Mouse (Mus musculus) heart, embryonic 10.5 days (tissue): ENCODE data around the gene Ifit3b. TPM values are rescaled to one million over a fixed set of nuclear protein-coding genes. Genes with fewer than 3 reads are reported as not detected.
"Not testable (repeated sequence)": the region's sequence is repeated elsewhere in the genome, so short reads cannot be mapped to it uniquely, and the experiment has no call there.

Experiments
- DNase-seq: peaks from one replicate; pipeline ENCODE4 v3.0.0-alpha.2; 2017; ENCODE audit warnings: low spot score
- H3K27ac ChIP-seq: fragments of 300-500 bp; sonication (generic); 2 replicates; pipeline ENCODE4 v1.5.1; 2016; ENCODE audit warnings: mild to moderate bottlenecking
- H3K27me3 ChIP-seq: fragments of 300-500 bp; sonication (generic); 2 replicates; pipeline ENCODE4 v1.6.1; 2016; ENCODE audit warnings: mild to moderate bottlenecking; ENCODE audit not compliant: poor library complexity, insufficient read depth, severe bottlenecking
- H3K36me3 ChIP-seq: fragments of 300-500 bp; sonication (generic); 2 replicates; pipeline ENCODE4 v1.6.1; 2016; ENCODE audit warnings: mild to moderate bottlenecking, moderate library complexity
- H3K4me1 ChIP-seq: fragments of 300-500 bp; sonication (generic); 2 replicates; pipeline ENCODE4 v1.6.1; 2016; ENCODE audit warnings: mild to moderate bottlenecking
- H3K4me3 ChIP-seq: fragments of 300-500 bp; sonication (generic); 2 replicates; pipeline ENCODE4 v1.5.1; 2016; ENCODE audit warnings: mild to moderate bottlenecking, moderate library complexity
- H3K9me3 ChIP-seq: fragments of 300-500 bp; sonication (generic); 2 replicates; pipeline ENCODE4 v1.6.1; 2016; ENCODE audit warnings: mild to moderate bottlenecking, moderate library complexity
- WGBS: fragments of 180-500 bp; shearing (Covaris S2); methylation state at CpG from one replicate; pipeline ENCODE4 v1.1.7; 2016; 5-methylcytosine and 5-hydroxymethylcytosine counted together
- polyA plus RNA-seq: library from polyadenylated mRNA; unstranded; fragments of >200 nt; fragmentation: Nextera tagmentation; extraction: Ambion mirVana; gene quantifications from 2 replicates; pipeline ENCODE4 v1.2.1, GENCODE M21; 2016

Gene Ifit3b
- polyA plus RNA-seq, 1 experiment from 2014 or later, result not detected

DNA sequence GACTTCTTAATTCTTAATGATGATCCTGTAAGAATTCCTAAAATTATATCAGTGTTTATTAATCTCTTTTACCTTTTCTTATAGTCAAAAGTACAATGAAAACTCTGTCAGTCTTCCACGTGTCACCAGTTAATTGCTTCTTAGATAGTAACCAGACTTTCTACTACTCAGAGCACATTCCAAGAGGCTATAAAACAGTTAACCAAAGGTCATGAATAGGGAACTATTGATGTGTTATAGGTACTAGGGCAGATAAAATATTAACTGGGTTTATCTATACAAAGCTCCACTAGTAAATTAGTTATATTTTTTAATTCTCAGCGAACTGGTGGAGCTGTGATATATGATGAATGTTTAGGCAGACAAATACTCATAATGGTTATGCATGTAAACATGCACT is 19.7 kb downstream of the Ifit3b start:
- Histone ChIP-seq H3K27ac (no peak overlapping the region), H3K36me3 (no peaks in the 10 kb centered on the region), H3K4me1 (no peaks in the 10 kb centered on the region), H3K4me3 (no peak overlapping the region), H3K9me3 (no peaks in the 10 kb centered on the region), H3K27me3 (no peaks in the 10 kb centered on the region)
- 66% methylated on average over 2 of the region's 2 CpGs for WGBS
- no peak for DNase-seq

DNA sequence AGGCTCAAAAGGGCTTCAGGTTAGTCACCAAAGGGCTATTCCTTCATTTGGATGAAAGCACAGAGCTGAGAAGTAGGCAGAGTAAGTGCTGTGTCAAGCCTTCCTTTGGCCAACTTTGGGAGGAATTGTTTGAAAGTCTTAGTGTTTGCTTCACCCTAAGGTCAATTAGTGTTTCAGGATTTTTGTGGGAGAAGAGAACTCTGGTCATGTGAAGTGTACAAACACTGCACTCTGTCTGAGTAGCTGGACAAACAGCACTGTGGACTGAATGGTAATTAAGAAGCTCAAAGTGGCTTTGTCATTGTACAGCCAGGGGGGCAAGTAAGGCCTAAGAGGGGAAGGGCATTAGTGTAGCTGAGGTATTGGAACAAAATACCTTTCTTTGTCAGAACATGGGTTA is 23.7 kb downstream of the Ifit3b start:
- Histone ChIP-seq H3K27me3 (no peaks in the 10 kb centered on the region), H3K27ac (no peak overlapping the region), H3K9me3 (no peaks in the 10 kb centered on the region), H3K4me3 (no peak overlapping the region), H3K36me3 (no peaks in the 10 kb centered on the region), H3K4me1 (no peaks in the 10 kb centered on the region)
- no peak for DNase-seq

DNA sequence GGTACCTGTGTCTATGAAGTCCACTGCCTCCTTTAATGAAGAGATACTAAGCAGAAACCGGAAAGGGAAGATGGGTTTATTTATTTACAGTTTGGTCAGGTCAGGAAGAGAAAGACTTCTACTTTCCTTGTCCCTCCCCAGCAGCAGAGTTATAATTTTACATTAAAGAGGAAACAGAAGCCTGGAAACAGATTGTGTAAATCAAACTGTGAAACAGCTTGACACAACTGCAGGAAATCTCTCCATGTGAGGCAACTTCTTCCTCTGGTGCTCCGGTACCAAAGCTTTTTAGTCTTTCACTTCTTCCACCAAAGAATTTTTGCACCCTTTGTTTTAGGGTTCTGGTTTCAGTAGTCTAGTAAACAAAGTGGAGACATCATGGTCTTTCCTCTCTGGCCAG is 25.7 kb downstream of the Ifit3b start:
- Histone ChIP-seq H3K27me3 (no peaks in the 10 kb centered on the region; the same call in 1 of the 2 replicates), H3K9me3 (no peaks in the 10 kb centered on the region), H3K27ac (no peak overlapping the region), H3K4me1 (no peaks in the 10 kb centered on the region), H3K36me3 (no peaks in the 10 kb centered on the region), H3K4me3 (no peak overlapping the region)
- no peak for DNase-seq
- 76% methylated on average over 2 of the region's 2 CpGs for WGBS

- DNase-seq, result no peak
- Histone ChIP-seq H3K27ac (no peak overlapping the region), H3K27me3 (peaks cover 4% of the 10 kb centered on the region; the same call in 1 of the 2 replicates), H3K9me3 (no peaks in the 10 kb centered on the region), H3K4me3 (no peak overlapping the region), H3K36me3 (no peaks in the 10 kb centered on the region), H3K4me1 (peaks cover 5% of the 10 kb centered on the region)
- WGBS, result 5% methylated on average over 3 of the region's 3 CpGs
Measured at GRCm38 (mm10) chr19:34636933-34637557, 29.3 kb downstream of the Ifit3b start.

GRCm38 (mm10) chr19:34640623-34641022 is 32.9 kb downstream of the Ifit3b start, which contains the start of the genes Ifit1bl2 and Ifit1:
Ifit1bl2 (minus strand) TSS chr19:34640743.
Ifit1 (plus strand) TSS chr19:34640871.
- H3K9me3 ChIP-seq, result no peaks in the 10 kb centered on the region
- 39% methylated on average over 4 of the region's 4 CpGs for WGBS
- no peak within 1 kb of the TSS for H3K4me3 ChIP-seq
- peaks cover 5% of the 10 kb centered on the region for H3K4me1 ChIP-seq
- H3K27me3 ChIP-seq, result peaks cover 4% of the 10 kb centered on the region; the same call in 1 of the 2 replicates
- no peak for DNase-seq
- H3K27ac ChIP-seq, result no peak within 1 kb of the TSS
- H3K36me3 ChIP-seq, result no peaks in the 10 kb centered on the region

DNA sequence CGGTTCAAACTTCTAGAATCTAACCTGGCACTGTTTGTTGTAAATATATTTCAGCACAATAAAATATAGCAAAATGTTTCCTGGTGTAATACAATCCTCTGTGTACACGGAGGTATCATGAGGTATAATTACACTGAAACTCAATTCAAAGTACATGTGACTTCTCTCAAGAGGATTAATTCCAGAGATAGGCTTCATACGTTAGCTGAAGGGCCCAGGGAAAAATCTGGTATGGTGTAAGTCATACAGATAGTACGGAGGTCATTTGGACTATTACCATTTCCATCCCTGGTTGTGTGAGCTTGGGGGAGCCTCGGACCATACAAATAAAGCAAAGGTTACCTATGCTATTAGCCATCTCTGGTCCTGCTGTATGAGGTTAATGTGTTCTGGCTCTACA is 34.8 kb downstream of the Ifit3b start:
- no peak overlapping the region for H3K4me3 ChIP-seq
- WGBS, result 71% methylated on average over 5 of the region's 5 CpGs
- no peak for DNase-seq
- no peak overlapping the region for H3K27ac ChIP-seq
- peaks cover 4% of the 10 kb centered on the region; the same call in 1 of the 2 replicates for H3K27me3 ChIP-seq
- H3K36me3 ChIP-seq, result no peaks in the 10 kb centered on the region
- no peaks in the 10 kb centered on the region for H3K9me3 ChIP-seq
- H3K4me1 ChIP-seq, result peaks cover 5% of the 10 kb centered on the region

- not testable (repeated sequence) for H3K9me3 ChIP-seq, DNase-seq, H3K27ac ChIP-seq, H3K27me3 ChIP-seq, H3K36me3 ChIP-seq, H3K4me1 ChIP-seq, H3K4me3 ChIP-seq
- WGBS, result 90% methylated on average over 8 of the region's 8 CpGs
Measured at GRCm38 (mm10) chr19:34647630-34648029, 39.9 kb downstream of the Ifit3b start.

DNA sequence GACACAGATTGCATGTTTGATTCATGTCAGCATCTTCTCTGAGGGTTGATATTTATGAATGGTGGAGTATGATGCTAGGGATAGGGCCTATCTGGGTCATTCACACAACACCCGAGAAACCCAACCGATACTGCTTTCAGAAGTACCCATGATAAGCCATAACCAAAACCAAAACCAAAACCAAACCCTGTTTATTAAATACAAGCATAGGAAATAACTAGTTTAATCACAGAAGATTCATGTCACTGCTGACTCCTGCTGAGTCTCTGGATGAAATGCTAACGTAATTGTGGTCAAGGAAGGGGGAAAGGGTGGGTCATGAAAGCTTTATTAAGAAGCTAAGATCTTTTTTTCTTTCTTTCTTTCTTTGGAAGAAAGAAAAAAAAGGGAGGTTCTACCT is 42.5 kb downstream of the Ifit3b start:
- Histone ChIP-seq H3K36me3 (no peaks in the 10 kb centered on the region), H3K4me1 (no peaks in the 10 kb centered on the region), H3K4me3 (no peak overlapping the region), H3K27ac (no peak overlapping the region), H3K27me3 (no peaks in the 10 kb centered on the region), H3K9me3 (no peaks in the 10 kb centered on the region)
- no peak for DNase-seq
- 89% methylated on average over 3 of the region's 3 CpGs for whole genome bisulfite sequencing

DNA sequence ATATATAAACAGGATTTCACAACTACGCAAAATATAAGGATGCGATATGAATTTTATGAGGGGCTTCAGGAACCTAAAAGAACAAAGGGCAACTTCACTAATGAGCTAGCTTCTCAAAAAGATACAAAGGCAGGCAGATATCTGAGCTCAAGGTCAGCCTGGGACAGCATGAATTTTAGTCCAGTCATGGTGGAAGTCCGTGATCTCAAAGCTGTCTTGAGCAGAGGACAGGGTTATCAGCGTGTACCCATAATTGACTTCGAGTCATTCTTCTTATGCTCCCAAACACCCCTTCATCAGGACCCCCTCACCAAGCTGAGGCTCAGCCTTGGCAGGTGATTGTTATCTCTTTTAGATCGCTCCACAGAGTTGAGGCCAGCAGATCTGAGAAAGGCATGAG is 43.2 kb downstream of the Ifit3b start:
- Histone ChIP-seq H3K4me1 (peaks cover 2% of the 10 kb centered on the region), H3K4me3 (no peak overlapping the region), H3K27me3 (no peaks in the 10 kb centered on the region), H3K36me3 (no peaks in the 10 kb centered on the region), H3K27ac (no peak overlapping the region), H3K9me3 (no peaks in the 10 kb centered on the region)
- no peak for DNase-seq
- WGBS, result 79% methylated on average over 6 of the region's 6 CpGs

- no peak overlapping the region for H3K27ac ChIP-seq
Measured at GRCm38 (mm10) chr19:34655227-34655805, 47.5 kb downstream of the Ifit3b start.

DNA sequence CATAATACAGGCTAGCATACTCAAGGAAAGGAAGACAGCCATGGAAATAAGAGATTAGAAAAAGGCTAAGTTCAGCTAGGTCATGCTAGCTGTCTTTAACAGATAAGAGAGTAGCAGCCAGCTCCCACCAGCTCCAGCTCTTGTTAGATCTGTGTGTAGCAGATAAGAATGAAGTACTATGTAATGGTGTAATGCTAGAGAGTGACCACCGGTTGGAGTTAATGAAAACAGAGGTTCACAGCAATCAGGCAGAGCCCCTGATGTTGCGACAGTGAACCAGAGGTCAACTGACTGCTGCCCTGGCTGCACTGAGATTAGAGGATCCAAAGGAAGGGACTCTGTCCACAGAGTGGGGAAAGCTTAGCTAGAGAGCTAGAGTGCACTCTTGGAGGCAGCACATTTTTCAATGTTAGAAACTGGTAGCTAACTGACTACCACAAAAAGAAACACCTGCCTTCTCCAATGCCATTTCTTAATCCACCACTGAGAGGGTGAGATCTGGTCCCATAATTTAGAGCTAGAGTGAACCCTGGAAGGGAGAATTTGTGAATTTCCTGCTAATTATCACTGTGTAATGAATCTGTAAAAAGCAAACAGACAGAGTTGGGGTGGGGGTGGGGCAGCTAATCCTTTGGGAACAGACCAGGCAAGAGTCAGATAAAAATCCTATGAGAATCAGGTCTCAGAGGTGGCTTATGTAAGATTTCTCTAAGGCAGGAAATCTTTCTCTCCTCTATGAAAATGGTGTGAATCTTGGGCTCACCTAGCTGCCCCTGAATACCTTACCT is 48.9 kb downstream of the Ifit3b start:
- Histone ChIP-seq H3K9me3 (no peaks in the 10 kb centered on the region), H3K4me3 (no peak overlapping the region), H3K27ac (no peak overlapping the region), H3K4me1 (peaks cover 17% of the 10 kb centered on the region), H3K36me3 (no peaks in the 10 kb centered on the region), H3K27me3 (no peaks in the 10 kb centered on the region)
- DNase-seq, result peak; percentile 84
- 3% methylated on average over 2 of the region's 2 CpGs for WGBS

More at GRCm38 (mm10) chr19:34655227-34655805, 47.5 kb downstream of the Ifit3b start:
- H3K4me3 ChIP-seq, result no peak overlapping the region
- 88% methylated on average over 10 of the region's 10 CpGs for WGBS
- no peaks in the 10 kb centered on the region for H3K27me3 ChIP-seq
- H3K36me3 ChIP-seq, result no peaks in the 10 kb centered on the region
- peaks cover 17% of the 10 kb centered on the region for H3K4me1 ChIP-seq
- no peaks in the 10 kb centered on the region for H3K9me3 ChIP-seq
- DNase-seq, result no peak

GRCm38 (mm10) chr19:34662067-34662507 is 54.3 kb downstream of the Ifit3b start:
- peak; percentile 90 for DNase-seq
- WGBS, result 12% methylated on average over 13 of the region's 13 CpGs
- Histone ChIP-seq H3K4me1 (peaks cover 13% of the 10 kb centered on the region), H3K9me3 (no peaks in the 10 kb centered on the region), H3K36me3 (no peaks in the 10 kb centered on the region), H3K27me3 (no peaks in the 10 kb centered on the region), H3K27ac (peak overlapping the region; percentile 59; the same call in 1 of the 2 replicates), H3K4me3 (peak overlapping the region; percentile 52)

DNA sequence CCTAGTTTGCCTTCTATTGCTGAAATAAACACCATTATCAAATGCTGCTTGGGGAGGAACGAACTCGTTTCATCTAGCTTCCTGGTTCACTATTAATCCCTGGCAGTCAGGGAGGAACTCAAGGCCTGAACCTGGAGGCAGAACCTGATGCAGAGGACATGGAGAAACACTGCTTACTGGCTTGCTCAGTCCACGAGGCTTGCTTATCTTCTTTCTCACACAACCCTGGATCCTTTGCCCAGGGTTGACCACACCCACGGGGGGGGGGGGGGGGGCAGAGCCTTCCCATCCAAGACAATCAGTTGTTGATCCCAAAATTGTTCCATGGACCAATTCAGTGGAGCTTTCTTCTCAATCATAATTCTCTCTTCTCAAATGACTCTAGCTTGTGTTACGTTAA is 55.0 kb downstream of the Ifit3b start:
- 49% methylated on average over 5 of the region's 5 CpGs for WGBS
- Histone ChIP-seq H3K27me3 (no peaks in the 10 kb centered on the region), H3K27ac (peak overlapping the region; percentile 59; the same call in 1 of the 2 replicates)

More for the DNA sequence above, 55.0 kb downstream of the Ifit3b start:
- no peak for DNase-seq
- H3K36me3 ChIP-seq, result no peaks in the 10 kb centered on the region
- peaks cover 9% of the 10 kb centered on the region; the same call in 1 of the 2 replicates for H3K4me1 ChIP-seq
- H3K9me3 ChIP-seq, result no peaks in the 10 kb centered on the region
- no peak overlapping the region for H3K4me3 ChIP-seq
